Mouse (Mus musculus) heart, postnatal 0 days (tissue): Measurements from ENCODE around the gene Ube2d1.

ENCODE experiments used
- CTCF ChIP-seq: IDR thresholded peaks from 2 replicates; pipeline ENCODE4 v1.5.1; 2016; ENCODE audit warnings: antibody characterized with exemption, control low read depth, low read depth
- EP300 ChIP-seq: IDR thresholded peaks from 2 replicates; pipeline ENCODE4 v1.6.1; 2016; ENCODE audit warnings: antibody characterized with exemption, low read depth

- TF ChIP-seq EP300: peak; percentile 61
- TF ChIP-seq CTCF: peak; percentile 14; the same call in 1 of the 2 replicates
These were observed 47.4 kb downstream of the Ube2d1 start for GRCm38 (mm10) chr10:71237516-71238239.
